Mouse (Mus musculus) brain, embryonic 14.5 days (tissue): ENCODE measurements at regions not wholly inside any gene's neighbourhood (a gene's known extent, or its start where the extent isn't known, plus 50 kb on each side); places are given as distances from the start of the nearest gene placed in this dataset.
A peak's percentile ranks its signal among the peaks of the same experiment; 100 is the strongest.

Experiments used
- DNase-seq: peaks from one replicate; pipeline ENCODE4 v3.0.0-alpha.2; 2011; ENCODE audit warnings: low read depth
- CTCF ChIP-seq: fragments of 200-500 bp; IDR thresholded peaks from 2 replicates; pipeline ENCODE4 v1.5.1; 2012; ENCODE audit warnings: inconsistent platforms, mild to moderate bottlenecking, moderate library complexity, borderline replicate concordance; ENCODE audit not compliant: insufficient read depth, insufficient read length; ENCODE audit errors: extremely low read depth
- POLR2A ChIP-seq: fragments of 200-500 bp; IDR thresholded peaks from 2 replicates; pipeline ENCODE4 v1.6.1; 2012; ENCODE audit warnings: mild to moderate bottlenecking, inconsistent platforms, borderline replicate concordance; ENCODE audit not compliant: poor library complexity, insufficient read depth, insufficient read length, severe bottlenecking; ENCODE audit errors: extremely low read depth

GRCm38 (mm10) chr10:117579210-117579609 lies 50.1 kb upstream of the Cpm start:
- DNase-seq, result no peak
- TF ChIP-seq POLR2A (no peak), CTCF (no peak)

- TF ChIP-seq POLR2A (no peak), CTCF (no peak)
- DNase-seq, result no peak
Observed at GRCm38 (mm10) chr10:117578696-117579146, 50.6 kb upstream of the Cpm start.

GRCm38 (mm10) chr10:117577970-117578695 lies 51.2 kb upstream of the Cpm start:
- DNase-seq, result no peak
- TF ChIP-seq POLR2A, result no peak
- TF ChIP-seq CTCF, result no peak

GRCm38 (mm10) chr10:117576881-117577730 lies 52.2 kb upstream of the Cpm start:
- DNase-seq, result no peak
- TF ChIP-seq CTCF (no peak), POLR2A (no peak)

- TF ChIP-seq POLR2A, result no peak
- TF ChIP-seq CTCF, result no peak
- no peak for DNase-seq
Observed at GRCm38 (mm10) chr10:117576154-117576859, 53.0 kb upstream of the Cpm start.

- no peak for DNase-seq
- TF ChIP-seq POLR2A (no peak), CTCF (no peak)
Observed at GRCm38 (mm10) chr10:117575404-117576153, 53.7 kb upstream of the Cpm start.

- DNase-seq, result no peak
- TF ChIP-seq CTCF (no peak), POLR2A (no peak)
Observed at GRCm38 (mm10) chr10:117574915-117575314, 54.4 kb upstream of the Cpm start.

GRCm38 (mm10) chr10:117574056-117574727 lies 55.1 kb upstream of the Cpm start:
- DNase-seq, result no peak
- TF ChIP-seq CTCF (no peak), POLR2A (no peak)

GRCm38 (mm10) chr10:117573596-117573850 lies 55.8 kb upstream of the Cpm start:
- no peak for TF ChIP-seq CTCF
- no peak for TF ChIP-seq POLR2A
- no peak for DNase-seq

- TF ChIP-seq CTCF (no peak), POLR2A (no peak)
Observed at GRCm38 (mm10) chr10:117572746-117573595, 56.3 kb upstream of the Cpm start.

GRCm38 (mm10) chr10:117571891-117572573 lies 57.3 kb upstream of the Cpm start:
- DNase-seq, result peak; percentile 15

More at GRCm38 (mm10) chr10:117572746-117573595, 56.3 kb upstream of the Cpm start:
- DNase-seq, result no peak

More at GRCm38 (mm10) chr10:117571891-117572573, 57.3 kb upstream of the Cpm start:
- TF ChIP-seq CTCF, result no peak
- TF ChIP-seq POLR2A, result no peak
